Mouse (Mus musculus) cerebellum, adult 11-12 months (tissue): ENCODE results near the gene Gbx1.
"Not testable (repeated sequence)": the region's sequence is repeated elsewhere in the genome, so short reads cannot be mapped to it uniquely, and the experiment has no call there.

Experiments used
- DNase-seq: peaks from one replicate; pipeline ENCODE4 v3.0.0; 2022

Gbx1 gene

DNA sequence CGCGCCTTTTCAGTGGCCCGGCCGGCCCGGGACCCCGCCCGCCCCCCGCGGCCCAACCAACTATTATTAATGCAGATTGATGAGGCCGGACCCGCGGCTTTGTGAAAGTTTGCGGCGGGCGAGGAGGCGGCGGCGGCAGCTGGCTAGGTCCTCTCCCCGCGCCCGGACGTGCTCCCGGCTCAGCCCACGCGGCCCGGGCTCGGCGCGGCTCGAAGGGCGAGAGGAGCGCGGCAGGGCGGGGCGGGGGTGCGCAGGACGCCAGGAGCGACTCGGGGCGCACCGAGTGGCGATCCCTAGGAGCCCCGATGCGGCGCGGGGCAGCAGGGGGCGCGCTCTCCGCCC, at the start of gene Gbx1:
Gbx1 (minus strand) TSS at position 314 of the 342 bp plus-strand sequence.
- DNase-seq: no peak

DNA sequence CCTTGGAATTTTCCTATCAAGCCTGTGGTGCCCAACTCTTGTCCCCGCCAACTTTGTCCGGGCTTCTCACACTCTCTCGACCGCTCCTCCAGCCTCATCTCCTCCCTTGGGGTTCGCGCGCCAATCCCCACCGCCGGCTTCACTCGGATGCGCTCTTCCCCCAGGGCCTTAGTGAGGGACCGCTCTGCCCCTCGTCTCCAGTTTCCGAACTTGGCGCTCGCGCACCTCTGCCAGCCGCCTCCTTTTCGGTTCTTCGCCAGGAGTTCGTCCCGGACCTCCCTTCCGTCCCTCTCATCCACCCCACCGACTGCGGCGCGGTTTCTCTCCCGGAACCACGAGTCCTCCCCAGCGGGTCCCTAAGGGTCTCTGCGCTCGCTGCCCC, 49.8 kb upstream of the Gbx1 start:
- no peak for DNase-seq

DNA sequence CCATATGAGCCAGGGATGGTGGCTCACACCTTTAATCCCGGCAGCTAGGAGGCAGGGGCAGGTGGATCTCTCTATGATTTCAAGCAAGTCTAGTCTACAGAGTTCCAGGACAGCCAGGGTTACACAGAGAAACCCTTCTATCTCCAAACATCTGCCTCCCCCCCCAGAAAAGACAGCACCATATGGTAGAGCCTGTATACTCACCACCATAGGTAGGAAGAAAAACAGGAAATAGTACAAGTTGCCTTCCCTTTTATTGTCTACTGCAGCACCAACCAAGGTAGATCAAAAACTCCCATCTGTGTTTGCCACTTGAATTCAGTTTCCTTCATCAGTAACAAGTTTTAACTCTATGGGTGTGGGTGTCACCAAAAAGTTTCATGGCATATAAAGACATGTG, 48.9 kb upstream of the Gbx1 start:
- DNase-seq: no peak

DNA sequence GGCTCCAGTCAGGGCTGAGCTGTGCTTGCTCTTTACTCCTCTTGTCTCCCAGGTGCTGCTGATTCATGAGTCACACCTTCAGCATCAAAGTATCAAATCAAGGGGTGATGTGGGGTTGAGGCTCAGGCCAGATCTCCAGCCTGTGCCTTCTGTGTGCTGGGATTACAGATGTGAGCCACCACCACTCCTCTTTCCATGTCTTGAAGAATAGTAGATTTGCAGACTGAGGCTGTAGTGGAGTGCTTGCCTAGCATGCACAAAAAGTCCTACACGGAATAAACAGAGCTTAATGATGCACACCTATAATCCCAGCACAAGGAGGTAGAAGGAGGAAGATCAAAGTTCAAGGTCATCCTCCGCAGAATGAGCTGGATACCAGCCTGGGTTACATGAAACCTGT, 29.7 kb upstream of the Gbx1 start, which contains the start of gene 4931409K22Rik:
4931409K22Rik (minus strand) TSS at position 101 of the 400 bp plus-strand sequence.
- DNase-seq: no peak

DNA sequence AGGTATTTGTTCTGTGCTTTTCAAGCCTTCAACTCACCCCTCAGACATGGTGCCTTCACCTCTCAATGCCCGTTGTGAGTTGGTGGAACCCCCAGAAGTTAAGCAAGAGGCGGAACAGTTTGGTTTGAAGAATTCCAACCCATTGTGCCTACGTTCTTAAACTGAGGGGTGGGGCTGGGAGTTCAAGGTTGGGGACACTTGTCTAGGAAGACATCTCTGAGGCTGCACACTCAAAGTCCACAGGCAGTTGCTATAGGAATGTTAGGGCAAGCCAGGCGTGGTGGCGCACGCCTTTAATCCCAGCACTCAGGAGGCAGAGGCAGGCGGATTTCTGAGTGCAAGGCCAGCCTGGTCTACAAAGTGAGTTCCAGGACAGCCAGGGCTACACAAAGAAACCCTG, 28.3 kb upstream of the Gbx1 start:
- DNase-seq: not testable (repeated sequence)

DNA sequence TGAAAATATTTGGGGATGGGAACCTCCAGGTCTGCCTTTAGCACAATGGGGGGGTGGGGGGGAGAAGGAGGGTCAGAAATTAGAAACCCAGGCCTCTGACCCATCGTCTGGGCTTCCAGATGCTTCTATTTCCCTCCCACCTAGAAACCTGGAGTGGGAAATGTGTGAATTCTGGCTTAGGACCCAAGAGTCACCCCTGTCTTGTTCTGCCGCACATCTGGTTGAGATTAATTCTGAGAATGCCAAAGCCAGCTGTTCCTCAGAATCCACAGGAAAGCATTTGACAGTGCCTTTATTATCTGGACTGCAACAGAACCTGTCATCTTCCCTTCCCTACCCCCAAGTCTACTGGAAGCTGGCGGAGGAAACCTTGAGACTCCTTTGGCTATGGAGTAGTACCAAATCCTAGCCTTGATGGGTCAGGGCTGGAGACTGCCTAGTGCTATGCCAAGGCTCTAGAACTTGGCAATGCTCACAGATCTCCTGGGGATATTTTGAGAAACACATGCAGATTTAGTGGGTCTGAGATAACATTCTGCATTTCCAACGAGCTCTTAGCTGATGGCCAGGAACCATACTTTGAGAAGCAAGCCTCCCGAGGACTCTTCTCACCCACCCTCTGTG, 26.7 kb upstream of the Gbx1 start:
- DNase-seq: no peak

DNA sequence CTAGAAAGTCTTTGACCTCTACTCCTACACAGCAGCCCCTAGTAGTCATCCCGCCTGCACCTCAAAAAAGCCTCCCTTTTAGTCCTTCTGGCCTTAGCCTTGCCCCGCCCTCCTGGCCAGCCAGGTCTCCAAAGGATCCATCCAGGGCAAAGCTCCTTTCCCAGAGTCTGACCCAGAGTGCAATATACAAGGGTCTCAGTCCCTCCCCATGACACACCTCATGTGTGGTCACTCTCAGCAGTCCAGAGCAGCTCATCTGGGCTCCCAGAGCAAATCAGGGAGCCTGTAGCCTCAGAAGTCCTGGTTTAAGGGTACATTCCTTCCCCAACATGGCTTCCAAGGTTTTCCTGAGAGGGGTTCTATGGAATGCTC, 24.3 kb upstream of the Gbx1 start:
- no peak for DNase-seq

DNA sequence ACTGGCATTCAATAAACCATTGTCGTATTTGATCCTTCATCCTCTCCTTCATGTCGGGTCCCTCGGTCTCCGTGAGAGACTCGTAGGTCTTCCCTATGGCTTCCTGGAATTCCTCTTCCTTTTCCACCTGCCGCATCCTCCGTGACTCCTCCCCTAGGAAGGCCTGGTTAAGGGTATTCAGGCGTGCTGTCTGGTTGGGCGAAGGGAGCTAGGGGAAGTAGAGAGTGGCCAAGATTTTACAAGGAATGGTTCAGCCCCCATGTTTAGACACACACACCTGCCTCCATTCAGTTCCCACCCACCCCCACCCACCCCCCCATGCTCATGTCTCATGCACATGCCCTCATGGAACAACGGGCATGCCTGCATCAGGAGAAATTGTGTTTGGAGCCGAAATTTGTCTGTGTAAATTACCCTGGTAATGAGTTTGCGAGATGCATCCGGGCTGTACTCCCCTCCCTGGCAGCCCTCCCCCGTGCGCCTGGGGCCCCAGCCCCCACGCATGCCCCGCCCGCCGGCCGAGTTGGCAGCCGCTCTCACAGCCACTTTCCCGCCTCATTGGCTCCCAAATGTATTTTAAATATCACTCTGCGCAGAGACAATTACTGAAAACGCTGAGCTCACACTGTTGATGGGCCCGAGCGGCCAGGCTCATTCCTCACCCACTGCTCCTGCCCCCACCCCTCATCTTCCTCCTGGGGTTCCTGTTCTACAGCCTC, 23.8 kb upstream of the Gbx1 start:
- DNase-seq: no peak

DNA sequence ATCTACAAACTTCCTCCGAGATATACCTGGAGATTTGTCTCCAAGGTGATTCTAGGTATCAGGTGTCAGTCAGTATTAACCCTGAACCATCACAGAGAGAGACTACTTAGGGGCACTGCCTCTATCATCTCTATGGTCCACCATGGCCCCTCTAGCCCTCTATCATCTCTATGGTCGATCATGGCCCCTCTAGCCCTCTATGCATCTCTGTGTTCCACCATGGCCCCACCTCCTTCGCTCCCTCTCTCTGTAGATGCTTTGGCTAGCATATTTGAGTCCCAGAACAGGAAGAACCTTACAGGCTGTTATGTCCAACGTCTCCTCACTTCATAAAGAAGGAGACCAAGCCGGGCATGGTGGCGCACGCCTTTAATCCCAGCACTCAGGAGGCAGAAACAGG, 15.6 kb upstream of the Gbx1 start:
- DNase-seq: no peak

DNA sequence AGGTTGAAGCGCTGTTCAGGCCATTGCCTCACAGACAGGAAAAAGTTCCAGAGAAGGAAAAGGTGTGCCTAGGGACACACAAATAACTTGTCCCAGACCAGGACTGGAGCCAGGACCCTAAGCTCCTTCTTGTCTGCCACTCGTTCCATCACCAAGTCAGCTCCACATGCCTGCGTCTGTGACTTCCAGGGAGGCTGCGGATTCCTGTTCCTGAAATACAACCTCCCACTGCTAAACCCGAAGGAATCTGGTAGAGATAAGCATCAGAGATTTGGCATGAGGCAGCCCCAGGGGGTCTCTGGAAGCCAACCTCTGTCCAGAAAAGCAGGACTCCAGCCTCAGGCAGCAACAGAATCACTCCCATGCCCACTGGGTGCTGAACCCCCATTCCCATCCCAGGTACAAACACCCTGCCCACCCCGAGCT, 14.2 kb upstream of the Gbx1 start:
- no peak for DNase-seq

DNA sequence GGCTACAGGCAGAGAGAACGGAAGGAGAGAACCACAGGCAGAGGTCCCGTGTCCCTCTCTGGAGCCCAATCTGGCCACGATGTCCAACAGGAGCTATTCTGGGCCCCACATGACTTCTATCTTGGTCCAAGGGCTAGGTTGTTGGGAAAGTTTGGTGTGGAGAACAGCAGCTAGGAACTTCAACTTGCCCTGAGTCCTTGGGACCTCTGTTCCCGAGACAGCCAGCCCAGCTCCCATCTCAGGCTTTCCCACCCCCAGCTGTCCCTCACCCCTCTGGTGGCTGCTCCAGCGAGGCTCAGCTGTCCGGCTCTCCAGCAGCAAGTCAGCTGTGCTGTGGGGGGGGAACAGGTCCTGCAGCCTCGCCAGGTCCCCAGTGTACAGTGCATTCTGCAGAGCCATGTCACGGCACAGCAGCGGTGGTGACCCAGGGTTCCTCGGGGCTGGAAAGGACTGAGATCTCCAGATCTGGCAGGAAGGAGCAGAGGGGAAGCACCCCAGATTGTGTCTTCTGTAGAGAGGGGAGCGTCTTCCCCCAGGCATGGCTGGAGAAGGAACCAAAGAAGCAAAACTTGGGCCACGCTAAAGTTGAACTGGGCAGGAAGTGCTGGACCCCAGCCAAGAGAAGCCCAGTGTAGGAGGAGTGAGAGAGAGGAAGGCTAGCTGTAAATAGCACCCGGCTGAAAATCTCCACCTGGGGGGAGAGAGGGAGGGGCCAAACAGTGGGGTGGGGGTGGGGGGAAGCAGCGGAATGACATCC, 13.6 kb upstream of the Gbx1 start, which contains the start of gene Asb10:
Asb10 (minus strand) TSS at position 592 of the 757 bp plus-strand sequence.
- no peak for DNase-seq

DNA sequence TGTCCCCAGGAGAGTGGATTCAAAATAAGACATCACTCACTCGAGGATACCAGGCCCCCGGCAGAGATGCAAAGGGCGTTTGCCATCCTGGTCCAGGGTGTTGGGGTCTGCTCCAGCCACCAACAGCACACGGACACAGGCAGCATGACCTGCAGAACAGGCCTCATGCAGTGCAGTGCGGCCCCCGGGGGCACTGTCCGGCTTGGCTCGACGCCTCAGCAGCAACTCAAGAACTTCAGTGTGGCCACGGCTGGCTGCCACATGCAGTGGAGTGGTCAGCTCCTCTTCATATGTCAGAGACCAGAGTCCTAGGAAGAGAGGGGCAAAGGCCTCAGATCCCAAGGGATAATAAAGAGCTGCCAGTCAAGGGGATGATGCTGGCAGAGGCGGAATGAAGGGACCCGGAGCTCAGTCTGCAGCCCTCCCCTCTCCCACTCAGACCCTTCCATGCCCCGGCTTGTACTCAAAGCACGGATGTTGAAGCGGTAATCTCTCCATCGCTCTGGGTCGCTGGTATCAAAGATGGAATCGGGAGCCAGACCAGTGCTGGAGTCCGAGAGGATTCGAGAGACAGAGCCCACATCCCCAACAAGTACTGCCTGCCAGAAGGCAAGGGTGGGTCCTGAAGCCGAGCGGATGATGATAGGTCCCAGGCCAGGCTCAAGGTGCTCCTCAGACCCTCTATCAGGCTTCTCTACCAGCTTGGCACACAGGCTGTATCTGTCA, 12.7 kb upstream of the Gbx1 start:
- no peak for DNase-seq

DNA sequence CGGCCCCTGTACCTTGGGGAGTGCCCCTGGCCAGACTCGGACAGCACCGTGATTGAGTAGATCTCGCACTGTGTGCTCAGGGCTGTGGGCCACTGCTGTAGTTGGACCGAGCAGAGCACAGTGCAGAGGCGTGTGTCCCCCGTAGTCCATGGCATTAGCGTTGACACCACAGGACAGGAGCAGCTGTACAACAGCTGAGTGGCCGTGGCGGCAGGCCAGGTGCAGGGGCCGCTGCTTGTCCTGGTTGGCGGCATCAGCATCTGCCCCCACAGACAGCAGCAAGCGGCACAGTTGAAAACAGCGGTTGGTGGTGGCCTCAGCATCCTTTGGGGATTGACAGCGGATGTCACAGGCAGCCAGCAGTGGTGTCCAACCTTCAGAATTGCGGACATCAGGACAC, 10.6 kb upstream of the Gbx1 start:
- DNase-seq: no peak

DNA sequence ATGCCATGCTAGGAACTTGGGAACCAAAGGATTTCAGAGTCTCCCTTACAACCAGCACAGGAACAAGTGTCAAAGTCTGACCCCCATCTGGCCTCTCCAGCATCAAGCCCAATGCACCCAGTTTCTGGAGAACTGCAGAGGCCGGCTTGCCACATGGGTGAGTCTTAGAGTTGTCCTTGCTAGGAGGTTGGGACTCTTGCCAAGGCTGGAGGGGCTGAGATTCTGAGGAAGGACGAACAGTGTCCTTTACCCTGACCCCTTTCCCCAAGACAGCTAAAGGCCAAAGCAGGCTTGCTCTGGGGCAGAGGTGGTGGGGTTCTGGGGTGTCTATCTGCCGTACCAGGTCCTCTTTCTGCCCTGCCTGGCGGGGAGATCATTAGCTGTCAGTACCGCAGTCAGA, 9.5 kb upstream of the Gbx1 start:
- DNase-seq: no peak

DNA sequence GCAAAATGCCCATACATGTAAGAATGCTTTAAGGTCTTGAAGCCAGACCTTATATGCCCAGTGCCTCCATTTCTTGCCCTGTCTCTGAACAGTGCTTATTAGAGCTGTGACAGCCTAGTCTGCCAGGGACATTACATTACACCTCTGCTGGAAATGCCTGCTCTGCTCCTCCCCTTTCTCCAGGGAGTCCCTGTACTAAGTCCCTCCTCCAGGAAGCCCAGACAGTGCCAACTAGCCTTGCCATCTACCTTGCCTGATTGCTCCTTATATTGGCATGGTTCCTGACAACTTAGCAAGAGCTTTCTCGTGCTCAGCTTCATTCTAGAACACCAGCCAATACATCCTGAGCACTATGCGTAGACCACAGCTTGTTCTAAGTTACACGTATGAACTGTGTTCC, 8.7 kb upstream of the Gbx1 start:
- DNase-seq: no peak

DNA sequence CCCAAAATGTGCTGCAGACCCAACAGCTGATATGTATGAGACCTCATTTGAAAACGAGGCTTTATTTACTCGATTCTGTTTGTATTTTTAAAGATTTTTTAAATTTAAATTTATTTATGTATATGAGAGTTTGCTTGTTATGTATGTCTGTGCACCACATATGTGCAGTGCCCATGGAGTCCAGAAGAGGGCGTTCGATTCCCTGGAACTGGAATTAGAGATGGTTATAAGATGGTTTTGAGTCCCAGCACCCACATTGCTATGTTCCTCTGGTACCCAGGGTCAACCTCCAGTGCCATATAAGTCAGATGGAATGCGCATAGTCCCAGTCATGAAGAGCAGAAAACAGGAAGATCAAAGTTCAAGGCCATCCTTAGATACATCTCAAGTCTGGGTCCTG, 7.3 kb upstream of the Gbx1 start:
- DNase-seq: no peak

DNA sequence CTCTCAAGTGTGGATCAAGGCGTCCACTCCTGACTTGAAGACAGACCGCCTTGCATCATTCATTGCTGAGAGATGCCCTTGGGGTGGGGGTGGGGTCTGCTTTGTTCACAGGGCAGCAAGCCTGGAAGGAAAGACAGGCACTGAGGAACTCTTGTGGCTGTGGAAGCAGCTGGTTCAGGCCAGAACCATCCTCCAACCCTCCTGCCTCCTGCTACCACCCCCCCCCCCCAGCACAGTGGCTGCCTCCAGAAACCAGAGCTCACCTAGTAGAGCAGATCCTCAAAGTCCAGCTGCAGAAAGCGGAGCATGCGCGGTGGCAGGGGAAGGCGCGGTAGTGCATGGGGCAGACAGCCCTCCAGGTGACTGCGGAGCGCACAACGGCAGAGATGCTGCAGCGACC, 6.4 kb upstream of the Gbx1 start:
- DNase-seq: no peak

DNA sequence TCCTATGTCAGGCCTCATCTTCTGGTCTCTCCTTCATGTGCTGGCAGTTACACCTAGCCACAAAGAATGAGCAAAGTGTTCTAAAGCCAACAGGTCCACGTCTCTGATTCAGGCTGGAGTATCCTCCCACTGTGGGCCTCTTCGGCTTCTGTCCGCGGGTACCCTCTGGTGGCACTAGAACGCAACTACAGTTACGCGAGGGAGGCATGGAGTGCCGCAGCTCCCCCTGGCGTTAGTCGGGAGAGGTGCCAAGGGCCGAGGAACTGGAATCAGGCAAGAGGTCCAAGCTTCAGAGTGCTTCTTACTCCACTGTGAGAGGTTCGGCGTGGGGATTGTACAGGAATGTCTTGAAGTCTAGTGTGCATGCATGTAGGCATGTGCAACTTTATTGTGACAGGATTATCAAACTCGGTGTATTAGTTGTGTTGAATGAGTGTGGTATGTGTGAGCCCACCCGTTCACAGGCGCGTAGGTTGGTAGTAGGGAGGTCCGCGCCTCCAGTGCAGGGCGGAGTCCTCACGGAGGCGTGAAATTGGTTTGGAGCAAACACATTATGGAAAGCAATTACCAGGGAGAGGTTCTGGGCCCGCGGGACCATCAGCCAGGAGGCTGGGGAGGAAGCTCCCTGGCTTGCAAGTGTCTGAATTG, 3.2 kb upstream of the Gbx1 start:
- peak; percentile 86 for DNase-seq

DNA sequence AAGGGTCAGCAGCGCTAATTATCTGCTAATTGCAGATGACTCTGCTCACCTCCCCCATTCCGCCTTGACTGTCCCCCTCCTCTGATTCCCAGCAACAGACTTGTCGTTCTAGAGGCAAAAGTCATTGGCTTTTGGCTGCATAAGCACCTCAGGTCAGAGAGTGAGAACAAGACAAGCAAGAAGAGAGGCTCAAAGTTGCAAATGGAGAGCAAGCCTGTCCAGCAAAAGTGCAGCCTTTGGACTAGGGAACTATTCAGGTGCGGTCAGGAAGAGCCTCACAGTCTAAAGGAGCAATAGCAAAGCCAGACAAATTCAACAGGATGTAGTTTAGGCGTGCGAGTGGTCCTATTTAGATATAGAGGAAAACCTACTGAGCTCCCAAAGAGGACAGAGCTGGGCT, 778 bp upstream of the Gbx1 start:
- no peak for DNase-seq

DNA sequence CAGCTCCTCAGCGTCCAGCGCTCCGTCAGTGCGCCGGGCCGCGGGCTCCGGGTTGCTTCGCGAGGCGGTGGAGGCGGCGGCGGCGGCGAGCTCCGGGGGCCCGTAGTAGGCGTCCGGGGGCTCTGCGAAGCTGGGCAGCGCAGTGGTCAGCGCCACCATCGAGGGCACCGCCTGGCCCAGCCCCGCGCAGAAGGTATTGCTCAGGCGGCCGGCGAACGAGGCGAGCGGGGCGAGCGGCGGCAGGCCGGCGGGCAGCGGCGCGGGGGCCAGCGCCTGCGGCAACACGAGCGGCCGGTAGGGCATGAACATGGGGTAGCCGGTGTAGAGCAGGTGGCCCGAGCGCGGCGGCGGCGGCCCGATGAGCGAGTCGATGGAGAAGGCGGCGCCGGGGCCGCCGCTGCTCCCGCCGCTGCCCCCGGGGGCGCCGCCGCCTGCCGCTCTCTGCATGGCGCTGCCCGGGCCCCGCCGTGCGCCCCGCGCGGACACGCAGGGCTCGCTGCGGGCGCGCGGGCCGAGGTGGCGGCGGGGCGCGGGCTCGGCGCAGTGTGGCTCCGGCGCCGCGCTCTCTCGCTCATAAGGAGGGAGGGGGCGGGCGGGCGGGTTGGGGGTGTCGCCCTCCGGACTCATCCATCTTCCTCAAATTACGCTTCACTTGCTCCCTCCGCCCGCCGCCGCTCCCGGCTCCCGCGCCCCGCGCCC, 663 bp downstream of the Gbx1 start:
- no peak for DNase-seq

DNA sequence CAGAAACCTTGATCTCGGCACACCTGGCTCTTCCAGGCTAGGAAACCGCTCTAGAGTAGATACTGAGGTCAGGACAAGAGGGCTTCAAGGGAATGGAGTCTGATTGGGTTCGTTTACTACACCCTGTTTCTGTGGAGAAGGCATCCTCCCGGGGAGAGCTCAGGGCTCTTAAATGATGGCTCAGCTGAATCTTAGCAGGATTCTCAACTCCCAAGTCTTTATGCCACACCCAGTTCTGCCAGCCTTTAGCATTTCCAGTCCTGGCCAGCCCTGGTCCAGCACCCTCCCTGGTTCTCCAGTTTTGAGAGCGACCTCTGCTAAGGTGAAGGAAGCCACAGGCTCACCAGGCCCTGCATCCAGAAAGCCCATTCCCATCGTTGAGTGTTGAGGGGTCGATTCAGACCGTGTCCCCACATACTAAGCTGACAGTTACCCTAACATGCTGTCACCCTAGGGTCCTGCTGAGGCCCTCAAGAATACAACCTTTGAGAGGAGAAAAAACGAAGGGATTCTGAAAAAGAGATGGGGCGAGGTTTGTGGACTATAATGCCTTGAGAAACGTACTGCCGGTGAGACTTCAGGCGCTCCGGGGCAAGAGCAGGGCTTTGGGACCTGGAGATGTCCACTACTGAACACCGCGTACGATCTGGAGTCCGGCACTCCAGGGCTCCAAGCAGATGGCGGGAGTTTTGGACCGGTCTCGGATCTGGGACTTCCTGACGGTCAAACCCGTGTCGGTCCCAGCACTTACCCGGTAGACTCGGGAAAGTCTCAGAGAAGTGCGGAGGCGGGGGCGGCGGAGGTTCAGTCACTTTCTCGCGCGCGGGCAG, 1.4 kb downstream of the Gbx1 start:
- DNase-seq: no peak
